Mouse (Mus musculus) lung, adult 2 months (tissue): ENCODE results near the gene Slc24a1.

ENCODE experiments used
- CTCF ChIP-seq: fragments of 200-500 bp; IDR thresholded peaks from 2 replicates; pipeline ENCODE4 v1.5.1; 2011; ENCODE audit warnings: mild to moderate bottlenecking, low read length, control low read depth; ENCODE audit not compliant: insufficient read depth
- POLR2A ChIP-seq: fragments of 200-500 bp; IDR thresholded peaks from 2 replicates; pipeline ENCODE4 v1.6.1; 2011; ENCODE audit warnings: low read depth, mild to moderate bottlenecking, control low read depth, low read length, borderline replicate concordance; ENCODE audit errors: extremely low read depth

DNA sequence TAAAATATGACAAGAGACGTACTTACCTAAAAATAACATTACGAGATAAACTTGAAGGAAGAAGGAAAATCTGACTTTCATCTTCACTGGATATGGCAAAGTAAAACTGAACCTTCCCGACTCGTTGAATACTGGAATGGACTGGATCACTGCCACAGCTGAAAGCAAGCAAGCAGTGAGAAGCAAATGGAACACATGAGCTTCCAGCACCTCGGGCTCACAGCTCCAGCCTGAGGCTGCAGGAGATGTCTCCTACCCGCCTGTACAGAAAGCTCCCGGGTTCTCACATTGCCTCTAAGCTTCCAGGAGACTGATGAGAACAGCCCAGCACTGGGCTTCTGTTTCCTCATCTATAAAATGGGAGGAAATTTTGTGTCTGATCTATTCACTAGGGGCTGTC is 38.9 kb upstream of the Slc24a1 start:
- TF ChIP-seq CTCF (no peak), POLR2A (no peak)
